Mouse (Mus musculus): ENCODE measurements around the gene Spib. TPM values are rescaled to one million over a fixed set of nuclear protein-coding genes. Genes with fewer than 3 reads are reported as not detected.
A peak's percentile ranks its signal among the peaks of the same experiment; 100 is the strongest.

Spib gene
- polyA plus RNA-seq, 1 experiment: 0.27 TPM

DNA sequence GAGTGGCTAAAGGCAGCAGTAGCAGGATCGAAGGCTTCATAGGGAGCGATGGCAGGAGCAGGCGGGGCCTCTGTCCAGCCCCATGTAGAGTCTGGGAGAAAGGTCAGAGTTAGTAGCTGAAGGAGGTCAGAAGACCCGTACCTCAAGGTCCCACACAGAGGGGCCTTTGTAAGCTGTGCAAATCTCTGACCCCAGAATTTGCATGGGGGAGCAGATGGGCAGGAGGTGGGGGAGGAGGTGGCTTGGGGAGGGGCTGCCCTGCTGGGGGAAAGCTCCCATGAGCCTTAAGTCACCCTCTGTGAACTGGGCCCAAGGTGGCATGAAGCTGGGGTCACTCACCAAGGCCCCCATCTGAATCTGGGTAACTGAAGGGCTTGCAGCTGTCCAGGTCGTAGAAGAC is 2.4 kb downstream of the Spib start:
- TF ChIP-seq POLR2A (IDR thresholded peaks at IDR 0.05; ENCODE audit: extremely low read depth, insufficient read depth, low read length): no peak
- TF ChIP-seq CTCF (IDR thresholded peaks at IDR 0.05; ENCODE audit: extremely low read depth, insufficient read depth, low read length): no peak
- H3K27ac ChIP-seq (ENCODE audit: insufficient read depth, low read length): no peak overlapping the region
- no peak overlapping the region for H3K4me3 ChIP-seq (ENCODE audit: insufficient read depth, low read length)
- H3K4me1 ChIP-seq (ENCODE audit: control insufficient read depth, insufficient read depth, low read length): no peaks in the 10 kb centered on the region

GRCm38 (mm10) chr7:44527483-44528398 is 4.1 kb downstream of the Spib start:
- Histone ChIP-seq H3K27ac (ENCODE audit: insufficient read depth, low read length) (0 out of 2 replicates have a peak overlapping the region, but pooled peaks have one; percentile 7), H3K4me1 (ENCODE audit: control insufficient read depth, insufficient read depth, low read length) (no peaks in the 10 kb centered on the region), H3K4me3 (ENCODE audit: insufficient read depth, low read length) (peak overlapping the region; percentile 27)
- peak; percentile 73 for TF ChIP-seq CTCF (IDR thresholded peaks at IDR 0.05; ENCODE audit: extremely low read depth, insufficient read depth, low read length)
- peak; percentile 55; the same call in 1 of the 2 replicates for TF ChIP-seq POLR2A (IDR thresholded peaks at IDR 0.05; ENCODE audit: extremely low read depth, insufficient read depth, low read length)

GRCm38 (mm10) chr7:44526414-44527154 is 5.3 kb downstream of the Spib start:
- no peak for TF ChIP-seq CTCF (IDR thresholded peaks at IDR 0.05; ENCODE audit: extremely low read depth, insufficient read depth, low read length)
- TF ChIP-seq POLR2A (IDR thresholded peaks at IDR 0.05; ENCODE audit: extremely low read depth, insufficient read depth, low read length): no peak
- H3K27ac ChIP-seq (ENCODE audit: insufficient read depth, low read length): no peak overlapping the region
- H3K4me1 ChIP-seq (ENCODE audit: control insufficient read depth, insufficient read depth, low read length): no peaks in the 10 kb centered on the region
- no peak overlapping the region for H3K4me3 ChIP-seq (ENCODE audit: insufficient read depth, low read length)

DNA sequence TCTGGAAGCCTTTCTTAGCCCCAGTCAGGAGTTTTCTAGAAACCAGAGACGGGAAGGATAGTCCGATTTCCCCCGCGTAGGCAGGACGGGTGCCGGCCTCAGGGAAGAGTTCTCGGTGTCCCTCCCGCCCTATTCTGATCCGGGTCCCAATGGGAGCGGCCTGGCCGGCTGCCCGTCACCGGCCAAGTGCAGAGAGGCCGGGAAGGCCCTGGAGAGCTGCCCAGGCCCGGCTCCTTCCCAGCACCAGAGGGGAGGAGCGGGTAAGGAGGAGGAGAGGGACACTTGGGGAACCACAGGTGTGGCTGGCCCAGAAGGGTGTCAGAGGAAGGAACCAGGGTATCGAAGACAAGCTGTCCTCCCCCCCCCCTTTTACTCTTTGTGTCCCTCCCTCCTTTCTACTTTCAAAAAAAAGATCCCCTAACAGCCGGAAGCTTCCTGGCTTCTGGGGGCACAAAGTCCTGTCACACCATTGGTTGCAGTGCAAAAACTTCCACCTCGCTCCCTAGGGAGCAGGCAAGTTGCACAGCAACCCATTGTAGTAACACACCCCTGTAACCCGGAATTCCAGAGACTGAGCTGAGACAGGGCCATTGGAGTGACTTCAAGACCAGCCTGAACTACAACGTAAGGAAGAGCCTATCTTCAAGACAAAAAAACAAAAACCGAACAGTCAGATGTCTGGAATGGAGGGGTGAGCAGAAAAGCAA is 6.6 kb downstream of the Spib start:
- no peak for TF ChIP-seq CTCF (IDR thresholded peaks at IDR 0.05; ENCODE audit: extremely low read depth, insufficient read depth, low read length)
- no peak for TF ChIP-seq POLR2A (IDR thresholded peaks at IDR 0.05; ENCODE audit: extremely low read depth, insufficient read depth, low read length)
- H3K4me3 ChIP-seq (ENCODE audit: insufficient read depth, low read length): no peak overlapping the region
- H3K4me1 ChIP-seq (ENCODE audit: control insufficient read depth, insufficient read depth, low read length): no peaks in the 10 kb centered on the region
- no peak overlapping the region for H3K27ac ChIP-seq (ENCODE audit: insufficient read depth, low read length)

DNA sequence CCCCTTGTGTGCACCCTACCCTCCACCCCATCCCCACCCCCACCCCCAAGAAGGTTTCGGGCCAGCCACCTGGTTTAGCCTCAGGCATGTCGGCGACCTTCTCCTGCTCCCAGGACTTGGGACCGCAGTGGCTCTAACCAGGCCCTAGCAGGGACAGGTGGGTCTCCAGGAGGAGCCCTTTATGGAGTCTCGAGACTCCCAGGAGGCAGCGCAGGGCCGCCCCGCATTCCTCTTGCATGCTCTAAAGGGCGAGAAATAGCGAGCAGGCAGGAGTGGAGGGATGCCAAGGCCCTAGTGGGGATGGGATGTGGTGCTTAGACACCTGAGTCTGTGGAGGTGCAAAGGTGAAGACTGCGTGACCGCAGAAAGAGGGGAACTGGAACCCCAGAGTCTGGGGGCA is 7.4 kb downstream of the Spib start, which contains the start of gene Mybpc2:
Mybpc2 (minus strand) TSS at position 155 of the 400 bp plus-strand sequence.
- Histone ChIP-seq H3K27ac (ENCODE audit: insufficient read depth, low read length) (no peak within 1 kb of the TSS), H3K4me3 (ENCODE audit: insufficient read depth, low read length) (no peak within 1 kb of the TSS), H3K4me1 (ENCODE audit: control insufficient read depth, insufficient read depth, low read length) (no peaks in the 10 kb centered on the region)
- TF ChIP-seq CTCF (IDR thresholded peaks at IDR 0.05; ENCODE audit: extremely low read depth, insufficient read depth, low read length) (no peak), POLR2A (IDR thresholded peaks at IDR 0.05; ENCODE audit: extremely low read depth, insufficient read depth, low read length) (no peak)

DNA sequence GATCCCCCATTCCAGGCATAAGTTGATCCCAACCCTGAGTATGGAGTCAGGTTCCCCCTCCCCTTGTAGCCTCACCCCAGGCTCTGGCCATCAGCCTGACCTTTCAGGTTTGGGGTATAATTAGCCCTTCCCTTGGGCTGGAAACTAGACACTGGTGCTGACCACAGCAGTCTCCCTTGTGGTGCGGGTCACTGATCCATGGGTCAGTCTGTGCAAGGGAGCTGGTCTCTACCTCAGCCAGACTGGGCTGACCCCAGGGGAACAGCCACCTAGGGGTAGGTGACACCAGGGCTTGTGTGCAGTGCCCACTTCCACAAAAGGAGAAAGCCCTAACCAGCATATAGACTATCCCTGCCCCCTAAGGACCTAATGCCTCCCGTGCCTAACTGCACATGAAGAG is 8.8 kb downstream of the Spib start:
- H3K4me3 ChIP-seq (ENCODE audit: insufficient read depth, low read length): no peak overlapping the region
- no peaks in the 10 kb centered on the region for H3K4me1 ChIP-seq (ENCODE audit: control insufficient read depth, insufficient read depth, low read length)
- H3K27ac ChIP-seq (ENCODE audit: insufficient read depth, low read length): no peak overlapping the region
- TF ChIP-seq CTCF (IDR thresholded peaks at IDR 0.05; ENCODE audit: extremely low read depth, insufficient read depth, low read length): no peak
- no peak for TF ChIP-seq POLR2A (IDR thresholded peaks at IDR 0.05; ENCODE audit: extremely low read depth, insufficient read depth, low read length)

DNA sequence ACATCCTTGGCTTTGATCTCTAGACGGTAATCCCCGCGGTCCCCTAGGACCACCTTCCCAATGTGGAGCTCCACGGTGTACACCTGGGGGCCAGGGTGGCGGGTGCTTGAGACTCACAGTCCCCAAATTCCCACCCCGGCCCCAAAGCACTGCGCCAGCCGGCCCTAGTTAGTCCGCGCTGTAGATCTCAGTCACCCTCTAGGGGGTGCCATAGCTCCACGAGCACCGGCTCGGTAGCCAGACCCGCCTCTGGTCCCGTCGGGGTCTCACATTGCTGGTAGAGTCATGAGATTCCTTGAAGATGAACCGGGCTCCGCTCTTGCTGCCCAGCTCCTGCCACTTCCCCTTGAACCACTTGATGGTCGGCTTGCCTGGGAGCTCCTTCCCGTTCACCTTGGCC is 10.2 kb downstream of the Spib start:
- TF ChIP-seq CTCF (IDR thresholded peaks at IDR 0.05; ENCODE audit: extremely low read depth, insufficient read depth, low read length): peak; percentile 46
- no peak for TF ChIP-seq POLR2A (IDR thresholded peaks at IDR 0.05; ENCODE audit: extremely low read depth, insufficient read depth, low read length)
- Histone ChIP-seq H3K27ac (ENCODE audit: insufficient read depth, low read length) (no peak overlapping the region), H3K4me3 (ENCODE audit: insufficient read depth, low read length) (no peak overlapping the region), H3K4me1 (ENCODE audit: control insufficient read depth, insufficient read depth, low read length) (no peaks in the 10 kb centered on the region)

- TF ChIP-seq CTCF (IDR thresholded peaks at IDR 0.05; ENCODE audit: extremely low read depth, insufficient read depth, low read length) (no peak), POLR2A (IDR thresholded peaks at IDR 0.05; ENCODE audit: extremely low read depth, insufficient read depth, low read length) (no peak)
- no peak overlapping the region for H3K27ac ChIP-seq (ENCODE audit: insufficient read depth, low read length)
- no peak overlapping the region for H3K4me3 ChIP-seq (ENCODE audit: insufficient read depth, low read length)
- H3K4me1 ChIP-seq (ENCODE audit: control insufficient read depth, insufficient read depth, low read length): no peaks in the 10 kb centered on the region
Measured at GRCm38 (mm10) chr7:44520990-44521389, 10.9 kb downstream of the Spib start.

GRCm38 (mm10) chr7:44519240-44519913 is 12.5 kb downstream of the Spib start:
- H3K4me3 ChIP-seq (ENCODE audit: insufficient read depth, low read length): no peak overlapping the region
- no peaks in the 10 kb centered on the region for H3K4me1 ChIP-seq (ENCODE audit: control insufficient read depth, insufficient read depth, low read length)
- TF ChIP-seq POLR2A (IDR thresholded peaks at IDR 0.05; ENCODE audit: extremely low read depth, insufficient read depth, low read length) (no peak), CTCF (IDR thresholded peaks at IDR 0.05; ENCODE audit: extremely low read depth, insufficient read depth, low read length) (no peak)
- no peak overlapping the region for H3K27ac ChIP-seq (ENCODE audit: insufficient read depth, low read length)

Measured in cortical plate, adult 2 months (tissue).